Mouse (Mus musculus): ENCODE results near the gene Ttc23.

GRCm38 (mm10) chr7:67646131-67646530 is 1.1 kb upstream of the Ttc23 start:
- TF ChIP-seq POLR2A (IDR thresholded peaks at IDR 0.05; ENCODE audit: borderline replicate concordance, insufficient read depth, low read length) (no peak), CTCF (IDR thresholded peaks at IDR 0.05; ENCODE audit: borderline replicate concordance, insufficient read depth, low read depth, low read length) (no peak)
